Mouse (Mus musculus) E14TG2a.4 (cell line): Measurements from ENCODE around the gene Rhou.

Experiments used
- H3K27me3 ChIP-seq: 2 replicates; pipeline ENCODE4 v1.6.1; 2014; ENCODE audit warnings: low read length, control low read depth; ENCODE audit not compliant: insufficient read depth
- H3K36me3 ChIP-seq: 2 replicates; pipeline ENCODE4 v1.6.1; 2014; ENCODE audit warnings: low read length, control low read depth; ENCODE audit not compliant: insufficient read depth
- H3K4me1 ChIP-seq: replicated peaks from 2 replicates; pipeline ENCODE4 v1.6.1; 2014; ENCODE audit warnings: low read depth, low read length, control low read depth
- H3K4me3 ChIP-seq: replicated peaks from 2 replicates; pipeline ENCODE4 v1.5.1; 2014; ENCODE audit warnings: mild to moderate bottlenecking, low read length
- H3K9me3 ChIP-seq: 2 replicates; pipeline ENCODE4 v1.6.1; 2014; ENCODE audit warnings: low read length, control low read depth
- CTCF ChIP-seq: conservative IDR thresholded peaks from 2 replicates; pipeline ENCODE4 v1.5.1; 2014; ENCODE audit warnings: low read length
- NANOG ChIP-seq: IDR thresholded peaks from 2 replicates; pipeline ENCODE4 v1.6.1; 2014; ENCODE audit warnings: borderline replicate concordance, low read length, mixed read lengths
- POU5F1 ChIP-seq: IDR thresholded peaks from 2 replicates; pipeline ENCODE4 v1.6.1; 2014; ENCODE audit warnings: low read length, borderline replicate concordance

Rhou gene

DNA sequence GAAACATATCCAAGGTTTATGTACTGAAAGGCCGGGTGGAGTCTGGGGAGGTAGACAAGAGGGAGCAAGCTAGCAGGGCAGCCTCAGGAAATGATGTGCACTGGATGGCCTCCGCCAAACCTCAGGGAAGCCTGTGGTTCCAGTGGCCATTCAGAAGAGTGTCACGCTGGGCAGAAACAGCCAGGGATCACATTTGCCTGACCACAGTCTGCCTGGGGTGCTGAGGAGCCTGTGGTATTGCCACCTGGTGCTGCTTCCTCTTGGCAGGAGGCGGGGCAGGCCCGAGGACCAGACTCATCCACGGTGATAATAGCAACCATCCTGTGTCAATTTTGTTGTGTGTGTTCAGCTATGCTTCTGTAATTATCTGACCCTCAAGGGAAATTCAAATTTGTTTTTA, 18.9 kb downstream of the Rhou start:
- Histone ChIP-seq H3K36me3 (no peaks in the 10 kb centered on the region), H3K4me1 (peaks cover 30% of the 10 kb centered on the region), H3K27me3 (peaks cover 13% of the 10 kb centered on the region; the same call in 1 of the 2 replicates), H3K4me3 (no peak overlapping the region), H3K9me3 (peaks cover 13% of the 10 kb centered on the region; the same call in 1 of the 2 replicates)
- TF ChIP-seq CTCF (no peak), POU5F1 (no peak), NANOG (no peak)

DNA sequence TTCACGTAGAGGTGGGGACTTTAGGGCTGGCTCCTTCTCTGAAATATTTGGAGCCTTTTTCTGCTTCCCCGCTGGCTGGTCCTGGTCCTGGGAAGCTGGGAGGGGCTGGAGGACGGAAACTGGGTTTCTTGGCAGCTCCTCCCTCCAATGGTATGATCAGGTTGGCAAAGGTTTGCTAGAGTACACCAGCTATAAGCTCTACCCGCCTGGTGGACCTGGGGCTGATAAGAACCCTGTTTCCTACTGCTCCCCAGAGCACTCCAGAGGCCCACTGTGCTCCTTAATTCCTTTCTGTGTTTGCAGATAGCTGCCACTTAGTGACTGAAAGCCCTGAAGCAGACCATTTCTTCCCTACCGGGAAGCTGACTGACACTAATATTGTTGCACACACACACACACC, 21.9 kb downstream of the Rhou start:
- H3K9me3 ChIP-seq = peaks cover 17% of the 10 kb centered on the region
- no peak overlapping the region for H3K4me3 ChIP-seq
- TF ChIP-seq CTCF (no peak), POU5F1 (no peak), NANOG (no peak)
- H3K4me1 ChIP-seq = peaks cover 10% of the 10 kb centered on the region
- peaks cover 8% of the 10 kb centered on the region; the same call in 1 of the 2 replicates for H3K27me3 ChIP-seq
- no peaks in the 10 kb centered on the region for H3K36me3 ChIP-seq

DNA sequence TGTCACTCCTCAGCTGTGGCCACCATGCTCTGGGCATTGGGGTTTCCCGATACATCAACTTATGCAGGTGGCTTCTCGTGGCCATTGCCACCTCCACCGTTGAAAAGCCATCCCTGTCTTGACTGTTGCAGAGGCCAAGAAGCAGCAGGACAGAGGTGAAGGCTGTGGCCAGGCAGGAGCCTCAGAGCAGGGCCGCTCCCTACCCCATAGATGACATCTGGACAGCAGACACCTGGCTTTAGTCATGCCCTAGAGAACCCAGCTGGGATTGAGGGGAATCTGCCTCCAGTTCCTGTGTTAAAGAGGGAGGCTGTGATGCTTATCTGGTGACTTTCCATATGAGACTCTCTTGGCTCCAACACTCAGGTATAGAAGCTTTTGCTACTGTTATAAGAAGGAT, 24.7 kb downstream of the Rhou start:
- no peak overlapping the region for H3K4me3 ChIP-seq
- H3K27me3 ChIP-seq = no peaks in the 10 kb centered on the region
- peaks cover 9% of the 10 kb centered on the region for H3K9me3 ChIP-seq
- H3K36me3 ChIP-seq = no peaks in the 10 kb centered on the region
- TF ChIP-seq NANOG = no peak
- TF ChIP-seq POU5F1 = no peak
- TF ChIP-seq CTCF = no peak
- H3K4me1 ChIP-seq = peaks cover 26% of the 10 kb centered on the region

DNA sequence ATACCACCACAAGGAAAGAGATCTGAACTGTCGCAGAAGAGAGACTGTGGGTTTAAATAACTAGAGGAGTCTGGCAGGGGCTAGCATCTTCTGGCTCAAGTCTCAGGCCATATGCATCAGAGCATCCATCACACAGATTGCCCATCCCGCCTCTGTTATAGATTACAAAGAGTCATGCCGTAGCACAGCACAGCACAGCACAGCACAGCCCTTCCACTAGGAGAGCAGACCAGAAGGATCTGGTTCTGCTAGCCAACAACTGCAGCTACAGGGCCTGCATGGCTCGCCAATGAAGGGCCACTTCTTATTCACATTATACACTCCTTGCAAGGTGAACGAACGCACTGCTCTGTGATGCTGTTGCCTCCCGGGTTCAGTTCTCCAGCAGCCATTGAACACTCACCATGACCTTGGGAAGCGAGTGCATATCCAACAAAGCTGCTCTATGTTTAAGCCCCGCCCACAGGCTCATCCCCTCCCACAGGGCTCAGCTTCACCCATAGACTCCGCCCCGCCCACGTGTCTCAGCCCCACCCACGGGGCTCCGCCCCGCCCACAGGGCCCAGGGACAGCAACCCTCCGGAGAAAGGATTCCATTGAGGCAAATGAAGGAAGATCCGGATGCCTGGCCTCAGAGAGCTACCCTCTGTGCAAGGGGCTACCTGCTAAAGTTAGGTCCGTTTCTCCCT, 28.5 kb downstream of the Rhou start:
- H3K9me3 ChIP-seq = peaks cover 7% of the 10 kb centered on the region; the same call in 1 of the 2 replicates
- H3K4me1 ChIP-seq = peaks cover 27% of the 10 kb centered on the region
- H3K36me3 ChIP-seq = no peaks in the 10 kb centered on the region
- TF ChIP-seq CTCF (no peak), POU5F1 (no peak), NANOG (no peak)
- peaks cover 3% of the 10 kb centered on the region; the same call in 1 of the 2 replicates for H3K27me3 ChIP-seq
- H3K4me3 ChIP-seq = peak overlapping the region; percentile 52

DNA sequence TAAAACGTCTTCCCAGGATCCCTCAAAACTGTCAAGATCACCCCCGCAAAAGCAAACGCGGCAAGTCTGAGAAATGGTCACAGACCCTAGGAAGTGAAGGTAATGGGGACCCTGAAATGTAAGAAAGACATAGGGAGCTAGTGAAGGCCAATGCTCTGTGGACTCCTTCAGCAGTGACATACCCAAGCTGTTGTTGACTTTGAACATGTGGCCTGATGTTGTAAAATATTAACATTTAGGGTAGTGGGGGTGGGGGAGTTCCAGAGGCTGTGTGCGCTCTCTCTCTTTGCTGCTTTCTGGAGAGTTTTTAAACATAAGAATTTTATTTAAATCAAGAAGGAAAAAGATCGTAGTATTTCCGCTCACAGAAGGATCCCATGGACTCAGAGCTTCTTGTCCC, 29.6 kb downstream of the Rhou start:
- peaks cover 3% of the 10 kb centered on the region; the same call in 1 of the 2 replicates for H3K27me3 ChIP-seq
- H3K36me3 ChIP-seq = no peaks in the 10 kb centered on the region
- H3K9me3 ChIP-seq = peaks cover 7% of the 10 kb centered on the region; the same call in 1 of the 2 replicates
- TF ChIP-seq NANOG (no peak), CTCF (no peak), POU5F1 (no peak)
- H3K4me3 ChIP-seq = peak overlapping the region; percentile 35; the same call in 1 of the 2 replicates
- H3K4me1 ChIP-seq = peaks cover 37% of the 10 kb centered on the region

DNA sequence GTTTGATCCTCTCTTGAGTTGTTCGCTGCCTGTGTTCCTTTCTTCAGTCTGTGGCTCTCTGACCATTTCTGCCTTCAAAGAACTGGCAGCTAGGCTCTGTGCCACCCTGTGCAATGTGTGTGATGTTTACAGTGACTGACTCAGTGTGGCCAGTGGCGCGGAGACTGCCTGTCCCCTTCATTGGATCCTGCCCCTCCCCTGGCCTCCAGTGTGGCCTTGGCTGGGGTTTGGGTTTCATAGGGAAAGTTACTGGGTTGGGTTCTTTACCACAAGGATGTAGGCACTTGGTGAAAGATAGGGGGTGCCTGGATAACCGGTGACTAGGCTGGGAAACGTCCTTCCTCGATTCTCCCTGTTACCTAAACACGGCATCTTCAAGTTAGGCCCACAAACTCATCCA, 31.1 kb downstream of the Rhou start:
- Histone ChIP-seq H3K4me1 (peaks cover 37% of the 10 kb centered on the region), H3K9me3 (peaks cover 7% of the 10 kb centered on the region; the same call in 1 of the 2 replicates)
- TF ChIP-seq POU5F1 = no peak
- no peak for TF ChIP-seq NANOG
- TF ChIP-seq CTCF = no peak

DNA sequence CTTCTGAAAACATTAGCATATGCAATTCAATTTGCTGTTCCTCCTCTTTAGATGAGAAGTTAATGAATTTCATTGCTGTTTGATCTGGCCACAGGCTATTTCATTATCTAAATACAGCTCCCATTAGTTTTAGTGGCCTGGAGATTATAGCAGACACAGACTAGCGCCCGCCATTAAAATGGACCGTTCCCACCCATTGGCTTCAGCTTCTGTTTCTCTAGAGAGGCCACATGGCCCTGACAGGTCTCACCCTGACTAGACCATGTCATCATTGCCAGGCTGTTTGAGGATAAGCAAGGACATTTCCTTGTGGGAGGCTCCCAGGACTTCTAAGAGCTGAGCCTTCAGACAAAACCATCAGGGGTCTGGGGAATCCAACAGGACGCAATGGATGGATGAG, 31.7 kb downstream of the Rhou start:
- TF ChIP-seq POU5F1 (no peak), CTCF (no peak), NANOG (no peak)
- Histone ChIP-seq H3K4me3 (no peak overlapping the region), H3K27me3 (peaks cover 8% of the 10 kb centered on the region; the same call in 1 of the 2 replicates), H3K36me3 (no peaks in the 10 kb centered on the region), H3K4me1 (peaks cover 37% of the 10 kb centered on the region), H3K9me3 (peaks cover 3% of the 10 kb centered on the region; the same call in 1 of the 2 replicates)

More for the DNA sequence above, 31.1 kb downstream of the Rhou start:
- no peaks in the 10 kb centered on the region for H3K36me3 ChIP-seq
- H3K27me3 ChIP-seq = peaks cover 8% of the 10 kb centered on the region; the same call in 1 of the 2 replicates
- no peak overlapping the region for H3K4me3 ChIP-seq

DNA sequence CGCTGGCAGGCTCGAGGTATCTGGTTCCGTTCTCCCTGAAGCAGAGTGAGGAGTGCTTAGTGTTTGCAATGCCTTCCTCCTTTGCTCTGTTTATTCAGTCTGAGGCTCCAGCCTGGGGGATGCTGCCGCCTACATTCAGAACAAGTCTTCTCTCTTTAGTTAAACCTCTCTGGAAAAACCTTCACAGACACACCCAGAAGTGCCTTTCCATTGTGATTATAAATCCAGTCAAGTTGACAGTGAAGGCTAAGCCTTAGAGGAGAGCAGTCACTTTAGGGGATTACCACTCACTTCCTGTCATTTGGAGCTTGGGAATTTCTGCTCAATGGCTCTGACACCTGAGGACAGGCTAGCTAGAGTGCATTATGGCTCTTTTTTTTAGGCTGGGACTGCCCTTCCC, 34.1 kb downstream of the Rhou start:
- Histone ChIP-seq H3K27me3 (peaks cover 13% of the 10 kb centered on the region), H3K4me3 (no peak overlapping the region), H3K9me3 (no peaks in the 10 kb centered on the region), H3K4me1 (peaks cover 21% of the 10 kb centered on the region), H3K36me3 (no peaks in the 10 kb centered on the region)
- TF ChIP-seq CTCF = no peak
- no peak for TF ChIP-seq NANOG
- no peak for TF ChIP-seq POU5F1
